Mouse (Mus musculus) hindbrain, postnatal 0 days (tissue): Measurements from ENCODE around the gene Fam104a. TPM values are rescaled to one million over a fixed set of nuclear protein-coding genes. Genes with fewer than 3 reads are reported as not detected.

ENCODE experiments used
- ATAC-seq: fragments of 200-750 bp; cut with Nextera tagmentation; 2 replicates; pipeline ENCODE4 v1.8.0; 2017; ENCODE audit warnings: mild to moderate bottlenecking, moderate TSS enrichment, moderate library complexity
- DNase-seq: peaks from one replicate; pipeline ENCODE4 v3.0.0-alpha.2; 2015; ENCODE audit warnings: low spot score
- H3K27ac ChIP-seq: fragments of 300-500 bp; sonication (generic); 2 replicates; pipeline ENCODE4 v1.5.1; 2014; ENCODE audit warnings: mild to moderate bottlenecking
- H3K27me3 ChIP-seq: fragments of 300-500 bp; sonication (generic); 2 replicates; pipeline ENCODE4 v1.6.1; 2014; ENCODE audit warnings: low read length, mixed read lengths; ENCODE audit not compliant: insufficient read depth
- H3K36me3 ChIP-seq: fragments of 300-500 bp; sonication (generic); 2 replicates; pipeline ENCODE4 v1.6.1; 2014; ENCODE audit warnings: low read length, mixed read lengths; ENCODE audit not compliant: insufficient read depth
- H3K4me1 ChIP-seq: fragments of 300-500 bp; sonication (generic); 2 replicates; pipeline ENCODE4 v1.6.1; 2014; ENCODE audit warnings: antibody characterized with exemption, low read length, mixed read lengths; ENCODE audit not compliant: insufficient read depth
- H3K4me2 ChIP-seq: fragments of 300-500 bp; sonication (generic); 2 replicates; pipeline ENCODE4 v1.6.1; 2014; ENCODE audit warnings: low read depth, mild to moderate bottlenecking, low read length, moderate library complexity, mixed read lengths
- H3K4me3 ChIP-seq: fragments of 300-500 bp; sonication (generic); 2 replicates; pipeline ENCODE4 v1.5.1; 2014; ENCODE audit warnings: low read length
- H3K9ac ChIP-seq: fragments of 300-500 bp; sonication (generic); replicated peaks from 2 replicates; pipeline ENCODE4 v1.6.1; 2014; ENCODE audit warnings: mild to moderate bottlenecking, low read length, moderate library complexity, mixed read lengths
- H3K9me3 ChIP-seq: fragments of 300-500 bp; sonication (generic); 2 replicates; pipeline ENCODE4 v1.6.1; 2016; ENCODE audit warnings: low read length, mixed read lengths
- CTCF ChIP-seq: IDR thresholded peaks from 2 replicates; pipeline ENCODE4 v1.5.1; 2016; ENCODE audit warnings: antibody characterized with exemption, control low read depth, low read depth
- WGBS: fragments of 180-500 bp; shearing (Covaris S2); extraction: QIAGEN DNeasy Blood & Tissue Kit; methylation state at CpG from one replicate; pipeline ENCODE4 v1.1.7; 2014; 5-methylcytosine and 5-hydroxymethylcytosine counted together
- polyA plus RNA-seq: library from polyadenylated mRNA; unstranded; fragments of >200 nt; fragmentation: Nextera tagmentation; extraction: Ambion mirVana; gene quantifications from 2 replicates; pipeline ENCODE4 v1.2.1, GENCODE M21; 2015
- total RNA-seq: library from RNA; depleted of rRNA; stranded (reverse); fragments of >200 nt; gene quantifications from 2 replicates; pipeline ENCODE4 v1.2.3, GENCODE M21; 2014

The Fam104a gene
- total and polyA plus RNA-seq, 2 experiments from 2014 or later: 29.5 to 50.6 TPM

DNA sequence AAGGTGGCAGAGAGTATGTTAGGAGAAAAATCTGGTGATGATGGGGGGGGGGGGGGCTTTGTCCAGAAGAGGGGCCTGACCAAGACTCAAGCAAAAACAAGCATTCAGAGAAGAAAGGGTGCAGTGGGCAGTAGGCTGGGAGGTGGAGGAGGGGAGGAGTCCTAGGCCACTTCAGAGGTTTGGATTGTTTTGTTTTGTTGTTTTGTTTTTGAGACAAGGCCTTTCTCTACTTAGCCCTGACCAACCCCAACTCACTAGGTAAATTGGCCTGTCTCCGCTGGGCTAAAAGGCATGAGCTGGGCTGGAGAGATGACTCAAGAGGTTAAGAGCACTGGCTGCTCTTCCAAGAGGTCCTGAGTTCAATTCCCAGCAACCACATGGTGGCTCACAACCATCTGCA, 27.1 kb upstream of the Fam104a start:
- TF ChIP-seq CTCF: no peak
- Histone ChIP-seq H3K27me3 (no peaks in the 10 kb centered on the region), H3K4me1 (peaks cover 11% of the 10 kb centered on the region), H3K4me3 (no peak overlapping the region), H3K36me3 (no peaks in the 10 kb centered on the region), H3K9ac (no peak overlapping the region), H3K9me3 (no peaks in the 10 kb centered on the region), H3K4me2 (no peak overlapping the region), H3K27ac (no peak overlapping the region)
- ATAC-seq (no peak), DNase-seq (no peak)
- WGBS: 52% methylated on average over 1 of the region's 1 CpGs

DNA sequence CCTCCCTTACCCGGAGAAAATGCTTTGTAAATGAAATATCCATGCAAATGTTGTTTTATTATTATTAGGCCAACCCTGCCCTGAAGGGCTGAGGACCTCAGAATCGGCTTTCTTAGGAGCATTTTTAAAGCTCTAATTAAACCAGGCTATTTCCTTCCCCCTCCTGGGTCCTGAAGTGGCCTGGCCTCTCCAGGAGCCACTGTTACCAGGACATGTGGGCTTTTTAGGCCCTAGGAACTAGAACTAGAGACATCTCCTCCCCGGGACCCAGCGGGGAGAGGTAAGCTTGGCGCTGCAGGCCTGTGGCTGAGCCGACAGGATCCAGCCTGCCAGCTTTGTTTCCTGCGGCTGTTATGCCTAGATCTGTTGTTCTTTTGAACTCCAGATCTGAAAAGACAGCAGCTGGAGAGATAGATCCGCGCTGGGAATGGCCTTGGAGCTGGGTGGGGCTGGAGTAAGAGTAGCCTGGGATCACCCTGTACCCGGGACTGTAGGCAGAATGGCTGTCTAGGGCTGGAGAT, 26.4 kb upstream of the Fam104a start:
- Histone ChIP-seq H3K27me3 (no peaks in the 10 kb centered on the region), H3K36me3 (no peaks in the 10 kb centered on the region), H3K9me3 (no peaks in the 10 kb centered on the region), H3K27ac (peak overlapping the region; percentile 32; the same call in 1 of the 2 replicates), H3K4me2 (no peak overlapping the region), H3K9ac (peak overlapping the region; percentile 10; the same call in 1 of the 2 replicates), H3K4me3 (no peak overlapping the region), H3K4me1 (peaks cover 11% of the 10 kb centered on the region)
- WGBS: 6% methylated on average over 10 of the region's 10 CpGs
- peak; percentile 33 for DNase-seq
- peak; percentile 52 for ATAC-seq
- TF ChIP-seq CTCF: no peak

DNA sequence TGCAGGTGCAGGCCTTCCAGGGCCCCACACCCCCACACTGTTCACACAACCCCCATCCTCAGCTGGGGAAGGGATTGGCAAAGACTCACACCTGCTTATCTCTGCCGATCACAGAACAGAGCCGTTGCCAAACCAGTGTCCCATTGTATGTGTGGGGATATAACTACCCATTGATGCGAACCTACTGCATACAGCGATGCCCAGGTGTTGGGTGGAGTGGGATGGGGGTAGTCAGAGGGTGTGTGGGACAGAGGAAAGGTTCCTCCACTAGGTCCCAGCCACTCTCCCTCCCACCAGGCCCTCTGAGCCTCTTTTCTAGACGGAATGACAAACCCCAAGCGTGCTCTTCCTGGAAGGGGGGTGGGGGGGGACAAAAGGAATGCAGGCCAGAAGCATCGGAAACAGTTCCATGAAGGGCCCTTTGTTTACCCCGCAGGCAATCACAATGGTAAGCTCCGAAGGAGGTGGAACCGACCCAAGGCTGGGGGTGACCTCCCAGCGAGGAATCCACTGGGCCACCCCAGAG, 25.8 kb upstream of the Fam104a start, which contains the start of gene Cpsf4l:
Cpsf4l (minus strand) TSS at position 287 of the 526 bp plus-strand sequence.
- H3K36me3 ChIP-seq: no peaks in the 10 kb centered on the region
- no peaks in the 10 kb centered on the region for H3K9me3 ChIP-seq
- H3K27ac ChIP-seq: peak within 1 kb of the TSS; percentile 32; the same call in 1 of the 2 replicates
- DNase-seq: no peak
- no peak within 1 kb of the TSS for H3K4me2 ChIP-seq
- H3K27me3 ChIP-seq: no peaks in the 10 kb centered on the region
- H3K4me3 ChIP-seq: no peak within 1 kb of the TSS
- ATAC-seq: peak; percentile 33; the same call in 1 of the 2 replicates
- no peak for TF ChIP-seq CTCF
- H3K4me1 ChIP-seq: peaks cover 11% of the 10 kb centered on the region
- 8% methylated on average over 11 of the region's 11 CpGs for WGBS
- peak within 1 kb of the TSS; percentile 10; the same call in 1 of the 2 replicates for H3K9ac ChIP-seq

DNA sequence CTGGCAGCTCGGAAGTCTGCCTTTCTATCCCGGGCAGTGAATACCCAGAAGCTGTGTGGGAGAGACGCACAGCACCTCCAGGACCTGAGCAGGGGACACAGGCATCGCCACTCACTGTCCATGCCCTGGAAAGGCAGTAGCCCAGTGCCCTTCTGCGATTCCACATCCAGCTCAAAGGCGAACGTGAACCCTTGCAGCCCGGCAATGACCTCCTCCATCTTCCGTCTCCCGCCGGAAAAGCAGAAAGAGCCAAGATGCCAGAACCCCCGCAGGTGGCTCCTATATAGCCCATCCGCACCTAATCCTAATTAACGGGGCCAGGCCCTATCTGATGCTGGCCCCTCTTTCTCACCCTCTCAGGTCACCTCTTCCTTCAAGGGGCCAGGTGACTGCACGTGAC, 25.3 kb upstream of the Fam104a start:
- WGBS: 22% methylated on average over 15 of the region's 15 CpGs
- no peaks in the 10 kb centered on the region for H3K27me3 ChIP-seq
- no peak overlapping the region for H3K9ac ChIP-seq
- no peak for TF ChIP-seq CTCF
- H3K4me1 ChIP-seq: peaks cover 11% of the 10 kb centered on the region
- H3K4me2 ChIP-seq: no peak overlapping the region
- no peaks in the 10 kb centered on the region for H3K36me3 ChIP-seq
- no peak overlapping the region for H3K4me3 ChIP-seq
- no peaks in the 10 kb centered on the region for H3K9me3 ChIP-seq
- DNase-seq (no peak), ATAC-seq (no peak)
- no peak overlapping the region for H3K27ac ChIP-seq

DNA sequence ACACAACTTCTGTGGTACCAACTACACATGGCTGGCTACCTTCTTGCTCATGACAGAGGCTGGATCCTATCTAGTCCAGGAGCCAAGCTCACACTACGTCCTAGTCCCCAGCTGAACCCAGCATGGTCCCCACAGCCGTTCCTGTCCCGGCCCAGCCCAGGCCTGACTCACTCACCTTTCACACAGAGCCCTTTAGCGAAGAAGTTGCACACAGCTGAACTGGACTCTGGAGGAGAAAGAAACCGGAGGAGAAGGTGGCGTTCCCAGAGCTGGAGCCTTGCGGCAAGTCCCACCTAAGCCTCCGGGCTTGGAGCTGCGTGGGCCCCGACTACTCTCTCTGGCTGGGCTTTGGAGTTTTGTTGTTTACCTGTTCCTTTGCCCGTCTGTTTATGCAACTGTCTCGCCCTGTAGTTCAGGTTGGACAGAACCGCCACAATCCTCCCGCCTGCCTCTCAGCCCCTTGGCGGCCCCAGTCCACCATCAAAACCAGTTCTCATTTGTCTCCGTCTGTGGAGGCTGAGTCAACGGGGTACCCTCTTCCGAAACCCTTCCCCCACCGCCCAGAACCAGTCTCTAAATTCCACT, 24.8 kb upstream of the Fam104a start:
- H3K4me3 ChIP-seq: no peak overlapping the region
- H3K36me3 ChIP-seq: no peaks in the 10 kb centered on the region
- no peak for TF ChIP-seq CTCF
- ATAC-seq (no peak), DNase-seq (no peak)
- H3K27ac ChIP-seq: no peak overlapping the region
- H3K27me3 ChIP-seq: no peaks in the 10 kb centered on the region
- no peak overlapping the region for H3K9ac ChIP-seq
- H3K4me2 ChIP-seq: no peak overlapping the region
- 65% methylated on average over 19 of the region's 19 CpGs for WGBS
- H3K9me3 ChIP-seq: no peaks in the 10 kb centered on the region
- peaks cover 11% of the 10 kb centered on the region for H3K4me1 ChIP-seq

DNA sequence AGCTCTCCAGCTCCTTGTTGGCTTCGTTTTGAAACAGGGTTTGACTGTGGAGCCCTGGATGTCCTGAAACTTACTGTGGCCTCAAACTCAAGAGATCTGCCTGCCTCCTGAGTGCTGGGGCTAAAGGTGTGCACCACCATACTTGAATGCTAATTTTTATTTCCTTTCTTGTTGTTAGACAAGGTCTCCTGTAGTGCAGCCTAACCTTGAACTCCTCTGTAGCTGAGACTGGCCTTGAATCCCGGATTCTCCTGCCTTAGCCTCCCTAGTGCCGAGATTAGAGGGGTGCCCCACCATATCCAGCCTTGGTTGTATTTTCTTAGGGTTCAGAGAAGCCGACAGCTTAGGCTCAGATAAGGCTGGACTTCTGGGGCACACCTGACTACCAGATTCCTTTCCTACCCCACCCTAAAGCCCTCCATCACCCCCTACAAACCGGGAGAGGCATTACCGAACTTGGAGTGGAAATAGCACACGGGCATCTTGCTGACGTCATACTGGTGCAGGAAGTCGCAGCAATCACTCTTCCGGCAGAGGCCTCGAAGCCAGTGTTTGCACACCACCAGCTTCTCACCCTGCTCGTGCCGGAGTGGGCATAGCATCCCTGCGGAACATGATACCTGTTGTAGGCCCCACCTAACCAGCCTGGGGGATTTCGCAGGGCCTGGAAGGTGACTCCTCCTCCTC, 22.2 kb upstream of the Fam104a start:
- Histone ChIP-seq H3K4me3 (no peak overlapping the region), H3K27me3 (no peaks in the 10 kb centered on the region), H3K4me2 (no peak overlapping the region), H3K9ac (no peak overlapping the region), H3K4me1 (peaks cover 11% of the 10 kb centered on the region), H3K9me3 (no peaks in the 10 kb centered on the region), H3K27ac (no peak overlapping the region), H3K36me3 (no peaks in the 10 kb centered on the region)
- DNase-seq (no peak), ATAC-seq (no peak)
- no peak for TF ChIP-seq CTCF
- 88% methylated on average over 15 of the region's 15 CpGs for WGBS
